Mouse (Mus musculus) cerebellum, adult 2 months (tissue): ENCODE data around the gene Wdr59. TPM values are rescaled to one million over a fixed set of nuclear protein-coding genes. Genes with fewer than 3 reads are reported as not detected.

Experiments
- DNase-seq, 2 experiments: peaks; one replicate each; pipeline ENCODE4 v3.0.0; 2021
- H3K27ac ChIP-seq: fragments of 200-500 bp; 2 replicates; pipeline ENCODE4 v1.5.1; 2012; ENCODE audit warnings: low read length, control low read depth, inconsistent platforms; ENCODE audit not compliant: insufficient read depth
- H3K27me3 ChIP-seq: fragments of 200-500 bp; 2 replicates; pipeline ENCODE4 v1.6.1; 2012; ENCODE audit warnings: inconsistent platforms, mild to moderate bottlenecking, low read length, moderate library complexity; ENCODE audit not compliant: control insufficient read depth, insufficient read depth
- H3K4me1 ChIP-seq: fragments of 200-500 bp; 2 replicates; pipeline ENCODE4 v1.6.1; 2011; ENCODE audit warnings: low read length; ENCODE audit not compliant: control insufficient read depth, insufficient read depth
- H3K4me3 ChIP-seq: fragments of 200-500 bp; replicated peaks from 2 replicates; pipeline ENCODE3; 2011; ENCODE audit warnings: mild to moderate bottlenecking, low read depth, low read length, control low read depth; ENCODE audit not compliant: insufficient read depth
- CTCF ChIP-seq: fragments of 200-500 bp; IDR thresholded peaks from 2 replicates; pipeline ENCODE4 v1.5.1; 2011; ENCODE audit warnings: low read depth, mild to moderate bottlenecking, control low read depth, low read length, moderate library complexity, borderline replicate concordance; ENCODE audit not compliant: insufficient read depth
- POLR2A ChIP-seq: fragments of 200-500 bp; IDR thresholded peaks from 2 replicates; pipeline ENCODE4 v1.6.1; 2011; ENCODE audit warnings: low read length, control low read depth, borderline replicate concordance; ENCODE audit not compliant: insufficient read depth
- WGBS: fragments of 180-500 bp; shearing (Covaris S2); methylation state at CpG from one replicate; pipeline ENCODE4 v1.1.7; 2018; 5-methylcytosine and 5-hydroxymethylcytosine counted together
- polyA plus RNA-seq: library from polyadenylated mRNA; depleted of rRNA; stranded (reverse); fragments of >200 nt; gene quantifications from 2 replicates; pipeline ENCODE4 v1.2.3, GENCODE M21; 2012

Gene Wdr59
- polyA plus RNA-seq, 1 experiment, result 16.0 TPM

GRCm38 (mm10) chr8:111445558-111445957, 76.3 kb downstream of the Wdr59 start:
- Histone ChIP-seq H3K27ac (no peak overlapping the region), H3K4me3 (no peak overlapping the region), H3K27me3 (no peaks in the 10 kb centered on the region), H3K4me1 (no peaks in the 10 kb centered on the region)
- WGBS, result 87% methylated on average over 18 of the region's 18 CpGs
- no peak for TF ChIP-seq CTCF
- TF ChIP-seq POLR2A, result no peak
- no peak for DNase-seq

- Histone ChIP-seq H3K27me3 (no peaks in the 10 kb centered on the region), H3K4me3 (no peak overlapping the region), H3K27ac (no peak overlapping the region), H3K4me1 (no peaks in the 10 kb centered on the region; the same call in 1 of the 2 replicates)
- no peak for TF ChIP-seq POLR2A
- TF ChIP-seq CTCF, result no peak
- WGBS, result 79% methylated on average over 4 of the region's 4 CpGs
- no peak for DNase-seq
Observed at GRCm38 (mm10) chr8:111444245-111444644, 77.6 kb downstream of the Wdr59 start.

DNA sequence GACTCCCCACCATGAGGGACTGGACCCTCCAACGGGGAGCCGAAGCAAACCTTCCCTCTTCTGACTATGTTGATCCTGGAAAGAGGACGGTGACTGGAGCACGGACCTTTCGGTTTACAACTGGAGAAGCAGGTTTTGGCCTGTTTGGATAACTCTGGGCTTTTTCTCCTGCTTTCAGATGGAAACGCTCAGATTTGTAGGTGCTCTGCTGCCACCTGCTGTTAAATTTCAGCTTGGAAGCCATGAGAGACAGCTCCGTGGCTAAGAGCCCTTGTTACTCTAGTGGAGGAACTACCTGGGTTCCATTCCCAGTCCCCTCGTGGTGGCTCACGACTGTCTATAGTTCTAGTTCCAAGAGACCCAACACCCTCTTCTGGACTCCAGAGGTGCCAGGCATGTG, 82.7 kb downstream of the Wdr59 start:
- Histone ChIP-seq H3K27me3 (no peaks in the 10 kb centered on the region), H3K27ac (no peak overlapping the region), H3K4me3 (no peak overlapping the region), H3K4me1 (peaks cover 3% of the 10 kb centered on the region)
- TF ChIP-seq POLR2A (no peak), CTCF (peak; percentile 77)
- peak; percentile 77 to 83 for DNase-seq
- 15% methylated on average over 9 of the region's 9 CpGs for WGBS

DNA sequence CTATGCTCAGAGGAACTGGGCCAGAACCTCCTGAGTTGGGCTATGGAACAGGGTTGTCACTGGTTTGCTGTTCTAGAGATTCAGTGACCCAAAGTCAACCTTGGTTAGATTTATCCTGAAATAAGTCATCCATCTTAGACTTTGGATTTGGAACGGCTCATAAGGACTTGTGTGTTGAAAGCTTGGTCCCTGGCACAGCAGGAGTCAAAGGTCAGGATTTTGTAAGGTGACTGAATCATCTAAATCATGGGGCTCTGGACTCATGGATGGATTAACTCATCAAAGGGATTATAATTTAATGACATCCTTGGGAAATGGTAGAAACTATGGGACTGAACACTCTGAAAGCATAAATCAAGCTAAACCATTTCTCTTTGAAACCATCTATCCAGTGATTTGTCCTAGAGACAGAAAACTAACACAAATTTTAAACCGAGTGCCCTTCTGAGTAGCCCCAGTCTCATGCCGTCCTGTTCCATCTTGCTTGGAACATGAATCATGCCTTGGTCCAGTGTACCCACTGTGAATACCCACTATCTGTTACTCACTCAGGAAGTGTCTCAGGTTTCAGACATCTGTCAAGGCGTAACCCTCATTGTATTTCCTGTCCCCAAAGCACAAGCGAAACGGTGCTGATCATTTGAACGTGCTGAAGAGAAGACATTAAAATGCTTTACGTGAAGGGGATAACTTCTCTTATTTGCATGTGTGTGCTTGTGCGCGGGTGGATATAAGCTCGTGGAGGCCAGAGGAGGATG, 86.6 kb downstream of the Wdr59 start:
- H3K27ac ChIP-seq, result no peak overlapping the region
- WGBS, result 58% methylated on average over 11 of the region's 11 CpGs
- TF ChIP-seq CTCF (no peak), POLR2A (no peak)
- no peaks in the 10 kb centered on the region for H3K27me3 ChIP-seq
- H3K4me1 ChIP-seq, result peaks cover 3% of the 10 kb centered on the region
- no peak overlapping the region for H3K4me3 ChIP-seq
- no peak for DNase-seq

GRCm38 (mm10) chr8:111424646-111425045, 97.2 kb downstream of the Wdr59 start:
- 7% methylated on average over 9 of the region's 9 CpGs for WGBS
- H3K4me3 ChIP-seq, result peak overlapping the region; percentile 13
- H3K27me3 ChIP-seq, result no peaks in the 10 kb centered on the region
- H3K27ac ChIP-seq, result peak overlapping the region; percentile 68
- H3K4me1 ChIP-seq, result peaks cover 14% of the 10 kb centered on the region; the same call in 1 of the 2 replicates
- peak; percentile 85 to 89 for DNase-seq
- TF ChIP-seq POLR2A (peak; percentile 47; the same call in 1 of the 2 replicates), CTCF (no peak)

DNA sequence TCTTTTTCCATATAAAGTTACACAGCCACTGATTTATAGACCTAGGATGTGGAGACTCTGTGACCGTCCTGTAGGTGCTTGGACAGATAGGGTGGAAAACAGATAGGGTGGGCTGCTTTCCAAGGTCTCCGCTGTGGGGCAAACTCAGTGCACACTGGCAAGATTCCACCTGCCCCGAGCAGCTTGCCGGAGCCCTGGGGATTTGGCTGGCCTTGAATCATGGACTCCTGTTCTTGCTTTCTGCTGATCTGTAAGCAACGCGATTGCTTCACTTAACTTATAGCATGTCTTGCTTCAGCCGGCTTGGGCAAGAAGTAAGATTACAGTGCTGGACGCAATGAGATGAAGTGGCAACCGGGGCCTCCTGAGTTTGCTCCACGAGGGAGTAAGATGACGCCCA, 97.7 kb downstream of the Wdr59 start:
- H3K27me3 ChIP-seq, result no peaks in the 10 kb centered on the region
- peak overlapping the region; percentile 68 for H3K27ac ChIP-seq
- 10% methylated on average over 11 of the region's 11 CpGs for WGBS
- DNase-seq, result peak; percentile 82 to 86
- peaks cover 14% of the 10 kb centered on the region; the same call in 1 of the 2 replicates for H3K4me1 ChIP-seq
- TF ChIP-seq POLR2A (no peak), CTCF (no peak)
- peak overlapping the region; percentile 13 for H3K4me3 ChIP-seq

GRCm38 (mm10) chr8:111422614-111423013, 99.3 kb downstream of the Wdr59 start:
- peaks cover 18% of the 10 kb centered on the region; the same call in 1 of the 2 replicates for H3K4me1 ChIP-seq
- no peaks in the 10 kb centered on the region for H3K27me3 ChIP-seq
- TF ChIP-seq CTCF (no peak), POLR2A (no peak)
- peak overlapping the region; percentile 47; the same call in 1 of the 2 replicates for H3K27ac ChIP-seq
- no peak for DNase-seq
- no peak overlapping the region for H3K4me3 ChIP-seq
- 16% methylated on average over 2 of the region's 2 CpGs for WGBS

DNA sequence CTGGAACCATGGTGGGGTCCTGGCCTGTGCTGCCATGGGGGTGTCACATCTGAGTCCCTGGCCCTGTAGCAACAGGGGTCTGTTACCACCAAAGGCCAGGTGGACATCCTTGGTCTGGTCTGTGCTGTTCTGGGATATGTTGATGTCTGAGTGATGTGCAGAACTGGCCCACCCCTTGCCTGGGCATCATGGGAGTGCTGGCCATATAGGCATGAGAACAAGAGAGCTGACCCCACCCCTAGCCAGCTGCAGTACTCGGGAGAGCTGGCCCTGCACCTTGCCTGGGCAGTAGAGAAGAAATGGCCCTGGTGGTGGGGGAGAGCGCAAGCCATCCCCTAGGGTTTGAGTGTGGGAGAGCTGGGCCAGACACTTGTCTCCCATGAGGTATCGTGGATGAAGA, 102.7 kb downstream of the Wdr59 start:
- Histone ChIP-seq H3K4me1 (peaks cover 18% of the 10 kb centered on the region; the same call in 1 of the 2 replicates), H3K27ac (no peak overlapping the region), H3K4me3 (no peak overlapping the region), H3K27me3 (no peaks in the 10 kb centered on the region)
- no peak for DNase-seq
- 66% methylated on average over 3 of the region's 3 CpGs for WGBS
- TF ChIP-seq POLR2A (no peak), CTCF (no peak)
